Mouse (Mus musculus) intestine, embryonic 14.5 days (tissue): ENCODE results near the gene Azi2. TPM values are rescaled to one million over a fixed set of nuclear protein-coding genes. Genes with fewer than 3 reads are reported as not detected.

Experiments used
- ATAC-seq: fragments of 200-750 bp; cut with Nextera tagmentation; replicated peaks from 2 replicates; pipeline ENCODE4 v1.8.0; 2017; ENCODE audit warnings: low read depth, moderate number of reproducible peaks, moderate TSS enrichment, moderate library complexity; ENCODE audit not compliant: low FRiP score, low TSS enrichment
- DNase-seq: peaks from one replicate; pipeline ENCODE4 v3.0.0-alpha.2; 2018; ENCODE audit warnings: low spot score
- H3K27ac ChIP-seq: fragments of 300-500 bp; sonication (generic); 2 replicates; pipeline ENCODE4 v1.5.1; 2014; ENCODE audit warnings: low read depth, mild to moderate bottlenecking, control low read depth
- H3K27me3 ChIP-seq: fragments of 300-500 bp; sonication (generic); replicated peaks from 2 replicates; pipeline ENCODE4 v1.6.1; 2014; ENCODE audit warnings: low read length, control low read depth; ENCODE audit not compliant: control insufficient read depth, insufficient read depth
- H3K36me3 ChIP-seq: fragments of 300-500 bp; sonication (generic); 2 replicates; pipeline ENCODE4 v1.6.1; 2014; ENCODE audit warnings: low read length, control low read depth; ENCODE audit not compliant: control insufficient read depth, insufficient read depth
- H3K4me1 ChIP-seq: fragments of 300-500 bp; sonication (generic); replicated peaks from 2 replicates; pipeline ENCODE4 v1.6.1; 2014; ENCODE audit warnings: low read length, control low read depth, mixed read lengths; ENCODE audit not compliant: control insufficient read depth, insufficient read depth
- H3K4me2 ChIP-seq: fragments of 300-500 bp; sonication (generic); 2 replicates; pipeline ENCODE4 v1.6.1; 2014; ENCODE audit warnings: low read length
- H3K4me3 ChIP-seq: fragments of 300-500 bp; sonication (generic); 2 replicates; pipeline ENCODE4 v1.5.1; 2014; ENCODE audit warnings: low read depth, low read length, control low read depth, mixed read lengths
- H3K9ac ChIP-seq: fragments of 300-500 bp; sonication (generic); 2 replicates; pipeline ENCODE4 v1.6.1; 2014; ENCODE audit warnings: mild to moderate bottlenecking, low read length
- H3K9me3 ChIP-seq: fragments of 300-500 bp; sonication (generic); 2 replicates; pipeline ENCODE4 v1.6.1; 2016; ENCODE audit warnings: low read length, control low read depth; ENCODE audit not compliant: control insufficient read depth
- WGBS: fragments of 180-500 bp; shearing (Covaris S2); extraction: QIAGEN DNeasy Blood & Tissue Kit; methylation state at CpG from one replicate; pipeline ENCODE4 v1.1.7; 2014; 5-methylcytosine and 5-hydroxymethylcytosine counted together
- microRNA-seq: library from miRNA; unstranded; fragments of <30 nt; microRNA quantifications from one replicate; pipeline ENCODE4, GENCODE M21; 2016
- polyA plus RNA-seq: library from polyadenylated mRNA; unstranded; fragments of >200 nt; fragmentation: Nextera tagmentation; extraction: Ambion mirVana; gene quantifications from 2 replicates; pipeline ENCODE4 v1.2.1, GENCODE M21; 2014

Gene Azi2
- polyA plus RNA-seq, 1 experiment from 2014 or later: 78.2 TPM

- 91% methylated on average over 2 of the region's 2 CpGs for WGBS
- no peak overlapping the region for H3K4me3 ChIP-seq
- H3K9me3 ChIP-seq: no peaks in the 10 kb centered on the region
- no peak overlapping the region for H3K4me2 ChIP-seq
- H3K4me1 ChIP-seq: no peaks in the 10 kb centered on the region
- no peaks in the 10 kb centered on the region for H3K27me3 ChIP-seq
- no peak overlapping the region for H3K27ac ChIP-seq
- no peak overlapping the region for H3K9ac ChIP-seq
- no peak for ATAC-seq
- H3K36me3 ChIP-seq: no peaks in the 10 kb centered on the region
- DNase-seq: no peak
Measured at GRCm38 (mm10) chr9:118101802-118102201, 61.5 kb downstream of the Azi2 start.

GRCm38 (mm10) chr9:118108527-118109011, 68.3 kb downstream of the Azi2 start:
- no peaks in the 10 kb centered on the region for H3K9me3 ChIP-seq
- H3K4me2 ChIP-seq: no peak overlapping the region
- H3K27ac ChIP-seq: no peak overlapping the region
- no peaks in the 10 kb centered on the region for H3K4me1 ChIP-seq
- DNase-seq (no peak), ATAC-seq (no peak)
- no peak overlapping the region for H3K9ac ChIP-seq
- no peaks in the 10 kb centered on the region for H3K36me3 ChIP-seq
- H3K27me3 ChIP-seq: no peaks in the 10 kb centered on the region
- no peak overlapping the region for H3K4me3 ChIP-seq
- 74% methylated on average over 4 of the region's 4 CpGs for WGBS

DNA sequence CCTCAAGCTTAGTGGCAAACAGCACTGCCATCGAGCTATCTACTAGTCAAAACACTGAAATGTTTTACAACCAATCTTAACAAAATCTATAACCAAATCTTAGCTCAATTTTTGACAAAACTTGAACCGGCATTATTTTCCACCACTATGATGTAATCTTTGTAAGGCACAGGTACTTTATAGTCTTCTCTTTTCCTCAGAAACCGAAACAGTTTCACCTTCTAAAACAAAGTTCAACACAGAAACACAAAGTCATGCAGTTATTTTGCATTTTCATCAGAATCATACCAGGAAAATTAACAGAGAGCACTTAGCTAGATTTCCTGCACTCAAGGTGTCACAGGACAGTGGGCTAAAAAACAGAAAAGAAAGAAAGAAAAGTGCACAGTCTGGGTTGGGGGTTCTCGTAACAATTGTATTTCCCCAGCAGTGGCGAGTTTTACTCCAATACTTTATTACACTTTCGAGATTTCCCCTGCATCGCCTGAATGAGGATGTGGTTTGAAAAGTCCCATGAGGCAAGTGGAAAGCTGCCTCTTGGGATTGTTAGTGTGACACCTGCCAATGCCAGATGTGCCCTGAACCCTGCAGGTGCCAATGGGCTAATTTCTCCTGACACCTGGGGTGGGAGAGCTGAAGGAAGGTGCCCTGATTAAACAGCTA, 69.5 kb downstream of the Azi2 start:
- ATAC-seq (no peak), DNase-seq (no peak)
- H3K9ac ChIP-seq: no peak overlapping the region
- H3K36me3 ChIP-seq: no peaks in the 10 kb centered on the region
- H3K9me3 ChIP-seq: no peaks in the 10 kb centered on the region
- H3K4me3 ChIP-seq: no peak overlapping the region
- no peak overlapping the region for H3K27ac ChIP-seq
- no peaks in the 10 kb centered on the region for H3K4me1 ChIP-seq
- WGBS: 90% methylated on average over 7 of the region's 7 CpGs
- H3K27me3 ChIP-seq: no peaks in the 10 kb centered on the region
- no peak overlapping the region for H3K4me2 ChIP-seq

- Histone ChIP-seq H3K4me3 (no peak overlapping the region), H3K9ac (no peak overlapping the region)
Measured at GRCm38 (mm10) chr9:118110360-118110710, 70.0 kb downstream of the Azi2 start.

More at GRCm38 (mm10) chr9:118110360-118110710, 70.0 kb downstream of the Azi2 start:
- H3K4me1 ChIP-seq: no peaks in the 10 kb centered on the region
- no peak overlapping the region for H3K4me2 ChIP-seq
- WGBS: 68% methylated on average over 2 of the region's 2 CpGs
- no peaks in the 10 kb centered on the region for H3K9me3 ChIP-seq
- H3K36me3 ChIP-seq: no peaks in the 10 kb centered on the region
- H3K27ac ChIP-seq: no peak overlapping the region
- no peak for DNase-seq
- H3K27me3 ChIP-seq: no peaks in the 10 kb centered on the region
- ATAC-seq: no peak

Small RNAs within 50 kb of the gene (microRNA-seq; reads per million reads assigned to microRNA genes)
- gene Gm22008: not detected

Other genes with a start within 250 kb of the Azi2 start
- gene Cmc1, start 109.7 kb downstream of the Azi2 start, polyA plus RNA-seq: 54.3 and 61.1 TPM in 2 replicates